ENCODE assay signal across 17 mouse cellular contexts in genomic region chr1:35825531-35825966, GRCm38 (mm10).
A peak's percentile ranks its signal among the peaks of the same experiment; 100 is the strongest.
DNase-seq lines count a peak whose midpoint lies in the region; ATAC-seq and TF ChIP-seq lines count a peak whose summit lies in the region.
"Had no signal": no experiment of that assay in that cellular context is flagged by ENCODE, and none has a peak within 500 bp of the region (broad histone marks: within the 10 kb centered on the region; RNA-seq: fewer than 3 reads in every experiment).

No protein-coding gene starts in this region.

- no peak for TF ChIP-seq POLR2A in limb, embryonic 14.5 days (IDR thresholded peaks at IDR 0.05; ENCODE audit: borderline replicate concordance, extremely low read depth, insufficient read depth, insufficient read length)

- peaks cover 21% of the 10 kb centered on the region for H3K4me1 ChIP-seq in heart, embryonic 12.5 days (replicated peaks)
- peaks cover 18% of the 10 kb centered on the region for H3K4me1 ChIP-seq in embryonic facial prominence, embryonic 12.5 days
- peaks cover 14% of the 10 kb centered on the region for H3K4me1 ChIP-seq in limb, embryonic 14.5 days (ENCODE audit: control insufficient read depth, insufficient read depth, low read length)

- H3K9me3 ChIP-seq in heart, embryonic 12.5 days (replicated peaks), result no peaks in the 10 kb centered on the region
- H3K9me3 ChIP-seq in embryonic facial prominence, embryonic 12.5 days, result no peaks in the 10 kb centered on the region
- no peaks in the 10 kb centered on the region for H3K9me3 ChIP-seq in limb, embryonic 14.5 days (ENCODE audit: control insufficient read depth, low read length)
- H3K9me3 ChIP-seq: G1E; neural tube, embryonic 13.5 days had no signal

- no peaks in the 10 kb centered on the region for H3K36me3 ChIP-seq in heart, embryonic 12.5 days
- no peaks in the 10 kb centered on the region for H3K36me3 ChIP-seq in embryonic facial prominence, embryonic 12.5 days
- no peaks in the 10 kb centered on the region for H3K36me3 ChIP-seq in limb, embryonic 14.5 days (ENCODE audit: control insufficient read depth, insufficient read depth, low read length)
- H3K36me3 ChIP-seq: G1E; neural tube, embryonic 13.5 days had no signal

- no peak overlapping the region for H3K4me2 ChIP-seq in heart, embryonic 12.5 days
- H3K4me2 ChIP-seq in embryonic facial prominence, embryonic 12.5 days (replicated peaks), result 0 out of 2 replicates have a peak overlapping the region, but pooled peaks have one; percentile 21
- H3K4me2 ChIP-seq in limb, embryonic 14.5 days (replicated peaks; ENCODE audit: low read depth, low read length, severe bottlenecking), result no peak overlapping the region
- H3K4me2 ChIP-seq: liver, embryonic 11.5 days; neural tube, embryonic 13.5 days had no signal

- DNase-seq in heart, postnatal 36 days, result no peak
- peak; percentile 22 for DNase-seq in lung, postnatal 10 days
- DNase-seq in lung, adult 18-20 months, result no peak
- no peak for DNase-seq in limb, embryonic 14.5 days (ENCODE audit: low spot score)
- no peak for DNase-seq in cerebellum, adult 18-20 months
- no peak for DNase-seq in embryo, embryonic 10 days (ENCODE audit: low spot score)
- DNase-seq: adrenal gland, postnatal 25 days; B cell, adult 2 months; cerebellum, postnatal 14 days; thymus, adult 18-20 months had no signal

- intact Hi-C loops in heart, postnatal 36 days (cut with DNase I), result no loop called here

- no peaks in the 10 kb centered on the region for H3K27me3 ChIP-seq in heart, embryonic 12.5 days (replicated peaks)
- H3K27me3 ChIP-seq in embryonic facial prominence, embryonic 12.5 days, result no peaks in the 10 kb centered on the region
- no peaks in the 10 kb centered on the region for H3K27me3 ChIP-seq in limb, embryonic 14.5 days (ENCODE audit: control insufficient read depth, insufficient read depth, low read length)
- H3K27me3 ChIP-seq: neural tube, embryonic 13.5 days had no signal

- no peak overlapping the region for H3K4me3 ChIP-seq in heart, embryonic 12.5 days
- no peak overlapping the region for H3K4me3 ChIP-seq in embryonic facial prominence, embryonic 12.5 days
- no peak overlapping the region for H3K4me3 ChIP-seq in limb, embryonic 14.5 days (replicated peaks; ENCODE audit: low read length)
- H3K4me3 ChIP-seq: neural tube, embryonic 13.5 days had no signal

- H3K9ac ChIP-seq in heart, embryonic 12.5 days, result no peak overlapping the region
- H3K9ac ChIP-seq in embryonic facial prominence, embryonic 12.5 days, result no peak overlapping the region
- H3K9ac ChIP-seq in limb, embryonic 14.5 days (ENCODE audit: low read depth, low read length, severe bottlenecking), result no peak overlapping the region
- H3K9ac ChIP-seq: neural tube, embryonic 13.5 days had no signal

- no peak overlapping the region for H3K27ac ChIP-seq in heart, embryonic 12.5 days (ENCODE audit: poor library complexity, severe bottlenecking)
- H3K27ac ChIP-seq in embryonic facial prominence, embryonic 12.5 days, result peak overlapping the region; percentile 36; the same call in 1 of the 2 replicates
- no peak overlapping the region for H3K27ac ChIP-seq in limb, embryonic 14.5 days (replicated peaks; ENCODE audit: low read depth, low read length)
- H3K27ac ChIP-seq: neural tube, embryonic 13.5 days had no signal

- WGBS in heart, embryonic 12.5 days, result 57% methylated on average over 10 of the region's 10 CpGs
- 57% methylated on average over 10 of the region's 10 CpGs for WGBS in embryonic facial prominence, embryonic 12.5 days
- WGBS in limb, embryonic 14.5 days, result 59% methylated on average over 10 of the region's 10 CpGs

- ATAC-seq in heart, embryonic 12.5 days (ENCODE audit: insufficient number of reproducible peaks, low FRiP score), result peak; percentile 36
- ATAC-seq in embryonic facial prominence, embryonic 12.5 days (ENCODE audit: insufficient number of reproducible peaks, insufficient read depth, low FRiP score, low TSS enrichment), result peak; percentile 65
- ATAC-seq in limb, embryonic 14.5 days (ENCODE audit: low FRiP score, low read depth), result peak; percentile 21; the same call in 1 of the 2 replicates
- ATAC-seq: forebrain, embryonic 16.5 days; intestine, embryonic 16.5 days had no signal
